Mouse (Mus musculus): ENCODE measurements at regions not wholly inside any gene's neighbourhood (a gene's known extent, or its start where the extent isn't known, plus 50 kb on each side); places are given as distances from the start of the nearest gene placed in this dataset.

DNA sequence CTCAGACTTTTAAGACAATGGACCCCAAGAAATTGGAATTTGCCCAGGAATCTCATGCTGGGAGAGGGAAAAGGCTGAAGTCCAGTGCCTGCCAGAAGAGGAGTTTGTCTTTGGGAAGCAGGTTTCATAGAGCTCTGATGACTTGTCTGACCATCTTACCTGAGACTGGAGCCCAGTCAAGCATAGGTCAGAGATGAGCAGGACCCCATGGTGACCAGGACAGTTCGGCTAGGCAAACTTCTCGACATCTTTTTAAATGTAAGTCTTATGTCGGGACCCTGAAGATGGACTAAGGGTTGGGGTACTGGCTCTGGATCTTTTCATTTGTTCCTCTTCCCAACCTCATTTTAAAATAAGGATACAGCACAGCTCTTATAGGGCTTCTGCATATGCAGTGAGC, 103.2 kb downstream of the 1810013L24Rik start:
- WGBS = 96% methylated on average over 3 of the region's 3 CpGs
- TF ChIP-seq POLR2A (IDR thresholded peaks at IDR 0.05; ENCODE audit: borderline replicate concordance, extremely low read depth, insufficient read depth, insufficient read length) = no peak
- no peak for DNase-seq (ENCODE audit: low spot score)

DNA sequence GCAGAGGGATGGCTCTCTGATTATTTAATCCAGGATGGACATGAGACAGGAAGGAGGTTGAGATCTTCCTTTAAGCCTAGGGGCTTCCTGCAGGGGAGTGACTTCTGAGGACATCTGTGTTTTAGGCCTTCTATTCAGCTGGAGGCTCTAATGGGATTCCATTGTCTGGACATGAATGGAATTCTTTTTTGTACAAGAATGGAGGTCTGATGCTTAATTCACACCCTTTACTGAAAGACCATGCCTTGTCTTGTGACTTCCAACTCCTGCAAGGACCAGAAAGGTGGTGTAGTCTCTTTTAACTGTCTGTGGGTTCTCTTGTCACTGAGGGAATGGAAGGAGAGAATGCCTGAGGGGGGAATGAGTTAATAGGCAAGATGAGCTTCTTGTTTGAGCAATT, 106.5 kb downstream of the 1810013L24Rik start:
- H3K36me3 ChIP-seq (ENCODE audit: control insufficient read depth, insufficient read depth, low read length) = no peaks in the 10 kb centered on the region
- H3K27ac ChIP-seq (replicated peaks; ENCODE audit: low read depth, low read length) = no peak overlapping the region
- ATAC-seq (ENCODE audit: low FRiP score, low read depth) (no peak), DNase-seq (ENCODE audit: low spot score) (no peak)
- no peak for TF ChIP-seq POLR2A (IDR thresholded peaks at IDR 0.05; ENCODE audit: borderline replicate concordance, extremely low read depth, insufficient read depth, insufficient read length)
- no peak overlapping the region for H3K4me3 ChIP-seq (replicated peaks; ENCODE audit: low read length)
- no peaks in the 10 kb centered on the region for H3K4me1 ChIP-seq (ENCODE audit: control insufficient read depth, insufficient read depth, low read length)
- H3K9ac ChIP-seq (ENCODE audit: low read depth, low read length, severe bottlenecking) = no peak overlapping the region
- H3K27me3 ChIP-seq (ENCODE audit: control insufficient read depth, insufficient read depth, low read length) = no peaks in the 10 kb centered on the region
- no peaks in the 10 kb centered on the region for H3K9me3 ChIP-seq (ENCODE audit: control insufficient read depth, low read length)
- no peak overlapping the region for H3K4me2 ChIP-seq (replicated peaks; ENCODE audit: low read depth, low read length, severe bottlenecking)

More for the DNA sequence above, 103.2 kb downstream of the 1810013L24Rik start:
- Histone ChIP-seq H3K36me3 (ENCODE audit: control insufficient read depth, insufficient read depth, low read length) (no peaks in the 10 kb centered on the region), H3K27me3 (ENCODE audit: control insufficient read depth, insufficient read depth, low read length) (no peaks in the 10 kb centered on the region), H3K4me3 (replicated peaks; ENCODE audit: low read length) (no peak overlapping the region), H3K4me1 (ENCODE audit: control insufficient read depth, insufficient read depth, low read length) (no peaks in the 10 kb centered on the region), H3K9ac (ENCODE audit: low read depth, low read length, severe bottlenecking) (no peak overlapping the region), H3K4me2 (replicated peaks; ENCODE audit: low read depth, low read length, severe bottlenecking) (no peak overlapping the region), H3K9me3 (ENCODE audit: control insufficient read depth, low read length) (no peaks in the 10 kb centered on the region), H3K27ac (replicated peaks; ENCODE audit: low read depth, low read length) (no peak overlapping the region)
- ATAC-seq (ENCODE audit: low FRiP score, low read depth) = no peak

- DNase-seq (ENCODE audit: low spot score) = no peak
- TF ChIP-seq POLR2A (IDR thresholded peaks at IDR 0.05; ENCODE audit: borderline replicate concordance, extremely low read depth, insufficient read depth, insufficient read length) = no peak
- 43% methylated on average over 5 of the region's 5 CpGs for WGBS
- Histone ChIP-seq H3K27me3 (ENCODE audit: control insufficient read depth, insufficient read depth, low read length) (no peaks in the 10 kb centered on the region), H3K27ac (replicated peaks; ENCODE audit: low read depth, low read length) (no peak overlapping the region), H3K9ac (ENCODE audit: low read depth, low read length, severe bottlenecking) (no peak overlapping the region), H3K36me3 (ENCODE audit: control insufficient read depth, insufficient read depth, low read length) (no peaks in the 10 kb centered on the region), H3K9me3 (ENCODE audit: control insufficient read depth, low read length) (no peaks in the 10 kb centered on the region), H3K4me2 (replicated peaks; ENCODE audit: low read depth, low read length, severe bottlenecking) (no peak overlapping the region), H3K4me1 (ENCODE audit: control insufficient read depth, insufficient read depth, low read length) (no peaks in the 10 kb centered on the region), H3K4me3 (replicated peaks; ENCODE audit: low read length) (no peak overlapping the region)
- no peak for ATAC-seq (ENCODE audit: low FRiP score, low read depth)
These were observed 108.6 kb downstream of the 1810013L24Rik start for GRCm38 (mm10) chr16:8938516-8938915.

- Histone ChIP-seq H3K4me3 (replicated peaks; ENCODE audit: low read length) (no peak overlapping the region), H3K9me3 (ENCODE audit: control insufficient read depth, low read length) (no peaks in the 10 kb centered on the region), H3K36me3 (ENCODE audit: control insufficient read depth, insufficient read depth, low read length) (no peaks in the 10 kb centered on the region), H3K9ac (ENCODE audit: low read depth, low read length, severe bottlenecking) (no peak overlapping the region), H3K4me2 (replicated peaks; ENCODE audit: low read depth, low read length, severe bottlenecking) (no peak overlapping the region), H3K27me3 (ENCODE audit: control insufficient read depth, insufficient read depth, low read length) (no peaks in the 10 kb centered on the region), H3K4me1 (ENCODE audit: control insufficient read depth, insufficient read depth, low read length) (no peaks in the 10 kb centered on the region), H3K27ac (replicated peaks; ENCODE audit: low read depth, low read length) (no peak overlapping the region)
- 36% methylated on average over 7 of the region's 7 CpGs for WGBS
- ATAC-seq (ENCODE audit: low FRiP score, low read depth) = no peak
- DNase-seq (ENCODE audit: low spot score) = no peak
- TF ChIP-seq POLR2A (IDR thresholded peaks at IDR 0.05; ENCODE audit: borderline replicate concordance, extremely low read depth, insufficient read depth, insufficient read length) = no peak
These were observed 109.2 kb downstream of the 1810013L24Rik start for GRCm38 (mm10) chr16:8939136-8939535.

DNA sequence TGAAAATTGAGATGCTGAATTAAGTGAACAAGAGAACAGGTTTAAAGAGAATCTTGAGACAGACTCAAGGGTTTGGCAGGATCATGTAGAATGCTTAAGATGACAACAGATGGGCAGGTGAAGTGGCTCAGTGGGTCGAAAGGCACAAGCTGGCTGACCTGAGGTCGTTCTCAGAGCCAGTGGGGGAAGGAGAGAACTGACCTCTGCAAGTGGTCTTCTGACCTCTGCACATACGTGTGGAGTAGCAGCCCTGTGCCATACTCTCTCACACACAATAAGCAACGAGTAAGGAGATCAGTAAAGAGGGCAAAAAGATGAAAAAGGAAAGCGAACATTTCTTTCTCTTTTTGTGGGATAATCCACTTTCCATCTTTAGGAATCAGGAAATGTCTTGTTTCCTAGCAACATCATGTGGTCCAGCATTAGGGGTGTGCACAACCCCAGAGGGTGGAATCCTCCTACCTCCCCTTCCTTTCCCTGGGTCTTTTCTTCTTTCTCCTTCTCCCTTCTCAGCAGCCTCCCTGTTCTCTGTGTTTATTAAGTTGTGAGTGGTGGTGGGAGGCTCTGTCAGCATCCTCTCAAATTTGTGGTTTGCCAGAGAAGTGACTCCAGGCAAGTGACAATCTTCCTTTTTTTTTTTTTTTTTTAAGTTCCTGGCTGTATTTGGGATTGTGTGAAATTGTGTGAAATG, 114.7 kb downstream of the 1810013L24Rik start:
- Histone ChIP-seq H3K9me3 (ENCODE audit: control insufficient read depth, low read length) (no peaks in the 10 kb centered on the region), H3K4me2 (replicated peaks; ENCODE audit: low read depth, low read length, severe bottlenecking) (no peak overlapping the region), H3K4me1 (ENCODE audit: control insufficient read depth, insufficient read depth, low read length) (no peaks in the 10 kb centered on the region), H3K9ac (ENCODE audit: low read depth, low read length, severe bottlenecking) (no peak overlapping the region), H3K27ac (replicated peaks; ENCODE audit: low read depth, low read length) (no peak overlapping the region), H3K36me3 (ENCODE audit: control insufficient read depth, insufficient read depth, low read length) (no peaks in the 10 kb centered on the region), H3K4me3 (replicated peaks; ENCODE audit: low read length) (no peak overlapping the region), H3K27me3 (ENCODE audit: control insufficient read depth, insufficient read depth, low read length) (no peaks in the 10 kb centered on the region)
- ATAC-seq (ENCODE audit: low FRiP score, low read depth) (no peak), DNase-seq (ENCODE audit: low spot score) (no peak)
- no peak for TF ChIP-seq POLR2A (IDR thresholded peaks at IDR 0.05; ENCODE audit: borderline replicate concordance, extremely low read depth, insufficient read depth, insufficient read length)
- 44% methylated on average over 5 of the region's 5 CpGs for WGBS

Data from limb, embryonic 14.5 days (tissue).